Mouse (Mus musculus) megakaryocyte progenitor cell, adult 5-6 weeks (primary cell): ENCODE measurements around the gene Mpst. TPM values are rescaled to one million over a fixed set of nuclear protein-coding genes. Genes with fewer than 3 reads are reported as not detected.
A peak's percentile ranks its signal among the peaks of the same experiment; 100 is the strongest.

Experiments used
- ATAC-seq: replicated peaks from 2 replicates; pipeline ENCODE4 v1.8.0; 2016; ENCODE audit warnings: mild to moderate bottlenecking, moderate TSS enrichment, inconsistent platforms; ENCODE audit not compliant: poor library complexity
- total RNA-seq, 2 experiments: library from RNA; stranded (forward) in 1 of 2; stranded (reverse) in 1 of 2; fragments of 157-497, 149-512 nt in 1 of 2; fragments of 200-1000 nt in 1 of 2; gene quantifications; 2 replicates each; pipeline versions ENCODE4 v1.2.3 to v1.2.4; 2015 to 2017

Gene Mpst
- total RNA-seq, 2 experiments from 2014 or later = 5.9 to 37.3 TPM

- no peak for ATAC-seq
Observed at GRCm38 (mm10) chr15:78403301-78403741, 2.9 kb upstream of the Mpst start.

- no peak for ATAC-seq
Observed at GRCm38 (mm10) chr15:78403896-78404295, 2.3 kb upstream of the Mpst start.

- no peak for ATAC-seq
Observed at GRCm38 (mm10) chr15:78405098-78405497, 1.1 kb upstream of the Mpst start.

GRCm38 (mm10) chr15:78405517-78406211, 552 bp upstream of the Mpst start, which contains the start of gene Tst:
Tst (minus strand) TSS chr15:78405907.
- ATAC-seq = peak; percentile 30

GRCm38 (mm10) chr15:78409570-78410052, 3.4 kb downstream of the Mpst start:
- no peak for ATAC-seq

GRCm38 (mm10) chr15:78413083-78413718, 7.0 kb downstream of the Mpst start:
- peak; percentile 97 for ATAC-seq

GRCm38 (mm10) chr15:78413719-78414117, 7.5 kb downstream of the Mpst start:
- no peak for ATAC-seq

GRCm38 (mm10) chr15:78414157-78414556, 7.9 kb downstream of the Mpst start:
- no peak for ATAC-seq

- no peak for ATAC-seq
Observed at GRCm38 (mm10) chr15:78416937-78417336, 10.7 kb downstream of the Mpst start.

GRCm38 (mm10) chr15:78420395-78420794, 14.2 kb downstream of the Mpst start:
- no peak for ATAC-seq

GRCm38 (mm10) chr15:78422046-78422956, 16.1 kb downstream of the Mpst start:
- ATAC-seq = peak; percentile 97

GRCm38 (mm10) chr15:78424507-78424906, 18.3 kb downstream of the Mpst start:
- ATAC-seq = no peak

GRCm38 (mm10) chr15:78425230-78425629, 19.0 kb downstream of the Mpst start:
- no peak for ATAC-seq

GRCm38 (mm10) chr15:78428391-78429138, 22.3 kb downstream of the Mpst start, which contains the start of gene Kctd17:
Kctd17 (plus strand) TSS chr15:78428564.
- peak; percentile 50 for ATAC-seq

GRCm38 (mm10) chr15:78429139-78429459, 22.9 kb downstream of the Mpst start:
- no peak; the same call in 1 of the 2 replicates for ATAC-seq

- no peak for ATAC-seq
Observed at GRCm38 (mm10) chr15:78429871-78430622, 23.8 kb downstream of the Mpst start.

GRCm38 (mm10) chr15:78430874-78431273, 24.7 kb downstream of the Mpst start:
- ATAC-seq = no peak

GRCm38 (mm10) chr15:78431541-78432121, 25.4 kb downstream of the Mpst start:
- no peak for ATAC-seq

- peak; percentile 37; the same call in 1 of the 2 replicates for ATAC-seq
Observed at GRCm38 (mm10) chr15:78434896-78435520, 28.8 kb downstream of the Mpst start.
